Mouse (Mus musculus): ENCODE results near the gene Rogdi. TPM values are rescaled to one million over a fixed set of nuclear protein-coding genes. Genes with fewer than 3 reads are reported as not detected.

Rogdi gene
- total RNA-seq, 2 experiments from 2014 or later = 361 to 407 TPM

DNA sequence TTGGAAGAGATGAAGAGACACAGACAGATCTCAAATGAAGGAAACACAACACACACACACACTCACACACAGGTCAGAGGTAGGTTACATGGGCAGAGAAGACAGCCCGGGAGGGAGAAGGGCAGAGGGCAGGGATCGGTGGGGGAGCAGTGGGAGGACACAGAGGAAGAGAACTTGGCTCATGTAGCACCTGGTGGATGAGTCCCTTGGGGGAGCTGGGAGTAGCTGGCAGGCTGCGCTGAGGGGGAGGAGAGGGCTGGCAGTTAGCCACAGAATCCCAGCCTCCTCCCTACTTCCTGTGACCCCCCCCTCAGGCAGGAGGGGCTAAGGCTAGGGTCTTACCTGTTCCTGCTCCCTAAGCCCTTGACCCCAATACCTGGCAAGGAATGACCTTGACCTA is 15.8 kb downstream of the Rogdi start, which contains the start of gene Sept12:
Gene Sept12, minus strand, starts transcription at position 300 of the 400 bp plus-strand sequence.
- DNase-seq (ENCODE audit: extremely low spot score in 1 of 2, low spot score in 1 of 2) = no peak

DNA sequence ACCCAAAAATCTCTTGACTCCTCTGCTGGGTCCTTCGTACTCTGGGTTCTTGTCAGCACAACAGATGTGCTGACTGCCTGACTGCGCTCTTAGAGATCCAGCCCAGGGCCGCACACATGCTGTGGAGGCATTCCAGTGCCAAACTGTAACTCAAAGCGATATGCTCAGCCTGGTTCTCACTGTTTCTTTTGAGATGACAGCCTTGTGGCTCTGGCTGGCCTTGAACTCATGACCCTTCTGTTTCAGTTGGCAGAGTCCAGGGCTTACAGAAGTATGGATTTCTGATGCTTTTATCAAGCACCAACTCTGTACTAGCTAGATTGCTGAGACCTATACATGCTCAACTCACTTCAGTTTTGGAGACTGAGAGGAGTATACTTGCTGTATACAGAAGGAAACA is 20.1 kb downstream of the Rogdi start:
- no peak for DNase-seq (ENCODE audit: extremely low spot score in 1 of 2, low spot score in 1 of 2)

GRCm38 (mm10) chr16:4984717-4985116 is 28.6 kb downstream of the Rogdi start:
- no peak for DNase-seq (ENCODE audit: extremely low spot score in 1 of 2, low spot score in 1 of 2)

DNA sequence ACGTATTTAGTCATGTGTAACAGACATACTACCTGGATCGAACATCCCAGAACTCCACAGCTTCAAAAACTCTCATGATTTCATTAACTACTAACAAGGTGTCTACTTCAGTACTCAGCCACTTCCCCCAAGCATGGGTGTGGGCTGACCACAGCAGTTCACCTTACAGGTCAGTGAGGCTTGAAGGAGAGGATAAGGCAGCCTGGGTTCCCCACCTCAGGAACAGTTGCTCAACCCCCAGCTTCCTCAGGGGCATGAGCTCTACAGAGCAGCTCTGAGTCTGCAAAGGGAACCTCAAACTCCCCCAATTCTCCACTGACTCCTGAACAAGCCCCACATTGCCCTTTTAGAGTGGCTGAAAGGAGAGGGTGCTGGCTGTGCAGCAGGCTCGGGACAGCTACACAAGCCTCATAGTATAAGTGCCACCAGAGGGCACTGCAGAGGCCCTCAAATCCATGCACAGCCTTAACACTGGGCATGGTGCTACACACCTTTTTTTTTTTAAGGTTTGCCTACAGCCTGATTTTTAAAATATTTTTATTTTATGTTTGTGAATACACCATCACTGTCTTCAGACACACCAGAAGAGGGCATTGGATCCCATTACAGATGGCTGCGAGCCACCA is 33.5 kb downstream of the Rogdi start:
- no peak for DNase-seq (ENCODE audit: extremely low spot score in 1 of 2, low spot score in 1 of 2)

DNA sequence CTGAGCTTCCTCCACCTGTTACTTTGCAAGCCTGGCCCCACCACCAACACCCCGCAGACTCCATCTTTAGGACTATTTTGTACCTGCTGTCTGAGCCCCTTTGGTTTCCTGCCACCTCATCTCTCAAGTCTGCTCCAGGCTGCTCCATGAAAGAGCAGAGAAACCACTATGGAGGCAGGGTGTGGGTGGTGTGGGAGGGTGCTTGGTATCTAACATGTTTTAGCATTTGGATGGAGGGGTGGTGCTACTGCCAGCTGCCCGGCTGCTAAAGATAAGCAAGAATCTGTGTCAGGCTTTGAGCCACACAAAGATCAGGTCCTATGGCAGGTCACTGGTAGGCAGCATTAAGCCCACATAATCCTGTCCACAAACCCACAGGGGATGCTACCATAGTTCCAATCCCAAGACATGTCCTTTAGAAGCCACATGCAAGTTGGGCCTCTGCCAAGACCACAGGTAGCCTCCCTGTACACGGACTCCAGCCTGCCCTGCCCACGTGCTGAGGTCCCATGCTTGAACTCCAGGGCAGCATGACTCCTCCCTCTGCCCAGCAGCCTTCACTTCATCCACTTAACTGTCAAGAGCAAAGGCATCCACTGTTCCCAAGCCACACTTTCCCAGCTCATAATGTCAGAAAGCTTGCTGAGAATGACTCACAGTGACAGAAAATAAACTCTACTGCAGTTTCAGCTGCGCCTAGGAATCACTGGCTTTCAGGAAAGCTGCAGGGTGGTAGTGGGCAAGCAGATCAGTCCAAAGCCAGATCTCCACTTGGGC is 34.9 kb downstream of the Rogdi start:
- DNase-seq (ENCODE audit: extremely low spot score in 1 of 2, low spot score in 1 of 2) = no peak

DNA sequence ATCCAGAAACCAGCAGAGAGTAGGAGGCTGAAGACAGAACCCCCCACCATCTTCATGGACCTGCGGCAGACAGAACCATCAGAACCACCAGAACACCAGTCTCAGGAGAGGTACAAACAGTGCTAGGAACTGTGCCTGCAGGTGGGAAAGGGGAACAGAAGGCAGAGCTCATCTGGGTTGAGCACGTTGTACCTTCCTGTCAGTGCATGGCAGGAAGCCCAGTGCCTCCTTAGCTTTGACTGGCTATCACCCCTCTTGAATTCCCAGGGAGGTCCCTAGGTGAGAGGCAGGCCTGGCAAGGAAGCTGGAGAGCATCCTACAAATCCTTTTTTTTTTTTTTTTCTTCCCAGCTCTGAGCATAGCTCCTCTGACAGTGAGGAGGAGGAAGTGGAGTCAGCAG is 37.2 kb downstream of the Rogdi start:
- no peak for DNase-seq (ENCODE audit: extremely low spot score in 1 of 2, low spot score in 1 of 2)

GRCm38 (mm10) chr16:4974521-4974920 is 38.8 kb downstream of the Rogdi start:
- no peak for DNase-seq (ENCODE audit: extremely low spot score in 1 of 2, low spot score in 1 of 2)

- DNase-seq (ENCODE audit: extremely low spot score in 1 of 2, low spot score in 1 of 2) = no peak
Measured at GRCm38 (mm10) chr16:4971626-4972025, 41.7 kb downstream of the Rogdi start.

- DNase-seq (ENCODE audit: extremely low spot score in 1 of 2, low spot score in 1 of 2) = no peak
Measured at GRCm38 (mm10) chr16:4969055-4969843, 44.1 kb downstream of the Rogdi start.

DNA sequence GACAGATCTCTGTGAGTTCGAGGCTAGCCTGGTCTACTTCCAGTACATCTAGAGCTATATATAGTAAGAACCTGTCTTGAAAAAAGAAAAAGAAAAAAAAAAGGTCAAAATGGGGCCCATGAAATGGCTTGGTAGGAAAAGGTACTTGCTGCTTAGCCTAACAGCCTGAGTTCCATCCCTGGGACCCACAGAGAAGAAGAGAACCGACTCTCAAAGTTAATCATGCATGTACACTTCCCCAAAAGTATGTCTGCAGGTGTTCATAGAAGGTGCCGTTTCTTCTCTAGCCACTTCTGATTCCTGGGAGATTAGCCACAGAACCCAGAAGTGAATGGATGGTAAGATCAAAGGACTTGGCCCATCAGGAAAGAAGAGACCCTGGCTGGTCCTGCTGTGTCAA is 44.9 kb downstream of the Rogdi start:
- no peak for DNase-seq (ENCODE audit: extremely low spot score in 1 of 2, low spot score in 1 of 2)

- no peak for DNase-seq (ENCODE audit: extremely low spot score in 1 of 2, low spot score in 1 of 2)
Measured at GRCm38 (mm10) chr16:4965392-4966129, 47.8 kb downstream of the Rogdi start.

- DNase-seq (ENCODE audit: extremely low spot score in 1 of 2, low spot score in 1 of 2) = no peak
Measured at GRCm38 (mm10) chr16:4964731-4965391, 48.5 kb downstream of the Rogdi start.

GRCm38 (mm10) chr16:4963797-4964709 is 49.3 kb downstream of the Rogdi start, which contains the start of gene Anks3:
TSS of gene Anks3 (minus strand) at chr16:4964205.
- DNase-seq (ENCODE audit: extremely low spot score in 1 of 2, low spot score in 1 of 2) = peak; percentile 88 to 96

- no peak for DNase-seq (ENCODE audit: extremely low spot score in 1 of 2, low spot score in 1 of 2)
Measured at GRCm38 (mm10) chr16:4963346-4963745, 50.0 kb downstream of the Rogdi start.

DNA sequence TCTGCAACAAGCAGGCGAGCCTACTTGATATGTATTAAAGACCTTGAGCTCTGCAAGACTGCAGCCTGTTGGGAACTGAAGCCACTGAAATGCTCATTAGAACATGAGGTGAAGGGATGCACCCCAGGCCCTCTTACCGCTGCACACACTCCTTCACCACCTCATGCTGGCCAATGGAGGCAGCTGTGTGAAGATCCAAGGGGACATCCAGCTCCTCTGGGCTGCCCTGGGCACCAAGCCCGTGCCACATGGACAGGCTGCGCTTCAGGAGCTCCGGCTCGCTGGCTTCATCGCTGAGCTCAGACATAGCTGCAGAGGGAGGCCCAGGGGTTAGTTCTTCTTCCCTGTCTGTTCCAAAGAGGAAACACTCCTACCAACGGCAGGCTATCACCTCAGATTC is 53.1 kb downstream of the Rogdi start:
- no peak for DNase-seq (ENCODE audit: extremely low spot score in 1 of 2, low spot score in 1 of 2)

Data from layer of hippocampus, postnatal 25 days (tissue).